Mouse (Mus musculus): ENCODE results near the gene Mobp.

Gene Mobp

GRCm38 (mm10) chr9:120210865-120211264, 61.4 kb downstream of the Mobp start:
- in situ Hi-C loops (cut with MboI): no loop called here

GRCm38 (mm10) chr9:120212936-120213335, 63.4 kb downstream of the Mobp start:
- in situ Hi-C loops (cut with MboI): no loop called here

GRCm38 (mm10) chr9:120214978-120215495, 65.5 kb downstream of the Mobp start:
- in situ Hi-C loops (cut with MboI): no loop called here

- in situ Hi-C loops (cut with MboI): no loop called here
Observed at GRCm38 (mm10) chr9:120219411-120219810, 69.9 kb downstream of the Mobp start.

All from mature B cell (primary cell).